In genomic region chr7:79422876-79423275, GRCm38 (mm10) we compare ENCODE assay signal across 22 mouse cellular contexts. TPM values are rescaled to one million over a fixed set of nuclear protein-coding genes. Genes with fewer than 3 reads are reported as not detected.
"Had no signal": no experiment of that assay in that cellular context is flagged by ENCODE, and none has a peak within 500 bp of the region (broad histone marks: within the 10 kb centered on the region; RNA-seq: fewer than 3 reads in every experiment).

No protein-coding gene starts in this region.

- H3K4me1 ChIP-seq: kidney, embryonic 15.5 days; limb, embryonic 10.5 days; limb, embryonic 13.5 days; liver, embryonic 12.5 days; liver, embryonic 15.5 days; lung, embryonic 15.5 days had no signal

- ATAC-seq: liver, embryonic 12.5 days had no signal

- H3K9me3 ChIP-seq: kidney, embryonic 15.5 days; limb, embryonic 10.5 days; limb, embryonic 13.5 days; liver, embryonic 12.5 days; liver, embryonic 15.5 days; lung, embryonic 15.5 days; midbrain, embryonic 10.5 days had no signal

- H3K4me3 ChIP-seq: kidney, embryonic 15.5 days; limb, embryonic 10.5 days; limb, embryonic 13.5 days; liver, embryonic 12.5 days; liver, embryonic 15.5 days; lung, embryonic 15.5 days; megakaryocyte, embryonic 14.5 days; midbrain, embryonic 10.5 days had no signal

- H3K9ac ChIP-seq: kidney, embryonic 15.5 days; limb, embryonic 13.5 days; liver, embryonic 12.5 days; liver, embryonic 15.5 days; lung, embryonic 15.5 days had no signal

- H3K27ac ChIP-seq: kidney, embryonic 15.5 days; limb, embryonic 10.5 days; limb, embryonic 13.5 days; liver, embryonic 12.5 days; liver, embryonic 15.5 days; lung, embryonic 15.5 days; midbrain, embryonic 10.5 days; stomach, postnatal 0 days had no signal

- DNase-seq: kidney, adult 2 months; kidney, postnatal 10 days; kidney, postnatal 36 days; liver; lung, adult 18-20 months; lung, postnatal 10 days; lung, postnatal 36 days; midbrain, embryonic 14.5 days; right cerebral cortex, adult 18-20 months; right cerebral cortex, postnatal 14 days; right cerebral cortex, postnatal 4 days; thymus, postnatal 25 days had no signal

- H3K27me3 ChIP-seq: kidney, embryonic 15.5 days; limb, embryonic 13.5 days; liver, embryonic 12.5 days; liver, embryonic 15.5 days; lung, embryonic 15.5 days had no signal

RNA-seq across cellular contexts. Expression of gene Rlbp1, which starts 36.0 kb away (rescaled TPM):
- polyA plus RNA-seq: stomach, embryonic 14.5 days had no signal
